Mouse (Mus musculus): ENCODE measurements around the gene Ybx2. TPM values are rescaled to one million over a fixed set of nuclear protein-coding genes. Genes with fewer than 3 reads are reported as not detected.
A peak's percentile ranks its signal among the peaks of the same experiment; 100 is the strongest.
"Not testable (repeated sequence)": the region's sequence is repeated elsewhere in the genome, so short reads cannot be mapped to it uniquely, and the experiment has no call there.

Gene Ybx2
- polyA plus RNA-seq, 1 experiment from 2014 or later, result 2.1 TPM

- Histone ChIP-seq H3K9ac (ENCODE audit: low read depth, low read length) (peak within 1 kb of the TSS; percentile 91), H3K9me3 (ENCODE audit: control insufficient read depth, low read length) (no peaks in the 10 kb centered on the region), H3K27ac (ENCODE audit: low read length) (peak within 1 kb of the TSS; percentile 84), H3K36me3 (ENCODE audit: control insufficient read depth, insufficient read depth, low read length) (peaks cover 44% of the 10 kb centered on the region), H3K4me3 (ENCODE audit: low read length) (peak within 1 kb of the TSS; percentile 79), H3K4me1 (ENCODE audit: control insufficient read depth, insufficient read depth, low read length) (peaks cover 24% of the 10 kb centered on the region), H3K27me3 (replicated peaks; ENCODE audit: control insufficient read depth, insufficient read depth, low read length) (no peaks in the 10 kb centered on the region), H3K4me2 (ENCODE audit: low read depth, low read length) (peak within 1 kb of the TSS; percentile 94)
- ATAC-seq, result peak; percentile 88
- 2% methylated on average over 61 of the region's 61 CpGs for WGBS
Measured at GRCm38 (mm10) chr11:69913554-69914371, 21.8 kb upstream of the Ybx2 start, which contains the start of gene Gps2. Gene Gps2, plus strand, starts transcription at chr11:69913888.

- Histone ChIP-seq H3K4me3 (ENCODE audit: low read length) (peak overlapping the region; percentile 79), H3K36me3 (ENCODE audit: control insufficient read depth, insufficient read depth, low read length) (peaks cover 40% of the 10 kb centered on the region), H3K4me2 (ENCODE audit: low read depth, low read length) (peak overlapping the region; percentile 94), H3K9me3 (ENCODE audit: control insufficient read depth, low read length) (no peaks in the 10 kb centered on the region), H3K4me1 (ENCODE audit: control insufficient read depth, insufficient read depth, low read length) (peaks cover 30% of the 10 kb centered on the region), H3K27ac (ENCODE audit: low read length) (peak overlapping the region; percentile 84), H3K9ac (ENCODE audit: low read depth, low read length) (peak overlapping the region; percentile 91), H3K27me3 (replicated peaks; ENCODE audit: control insufficient read depth, insufficient read depth, low read length) (no peaks in the 10 kb centered on the region)
- no peak; the same call in 1 of the 2 replicates for ATAC-seq
- WGBS, result under 1% methylated on average over 17 of the region's 17 CpGs
Measured at GRCm38 (mm10) chr11:69914372-69914764, 21.2 kb upstream of the Ybx2 start.

GRCm38 (mm10) chr11:69914917-69915430, 20.6 kb upstream of the Ybx2 start:
- Histone ChIP-seq H3K9me3 (ENCODE audit: control insufficient read depth, low read length) (no peaks in the 10 kb centered on the region), H3K36me3 (ENCODE audit: control insufficient read depth, insufficient read depth, low read length) (peaks cover 34% of the 10 kb centered on the region), H3K4me2 (ENCODE audit: low read depth, low read length) (peak overlapping the region; percentile 94), H3K9ac (ENCODE audit: low read depth, low read length) (no peak overlapping the region), H3K27ac (ENCODE audit: low read length) (no peak overlapping the region; the same call in 1 of the 2 replicates), H3K4me1 (ENCODE audit: control insufficient read depth, insufficient read depth, low read length) (peaks cover 34% of the 10 kb centered on the region), H3K27me3 (replicated peaks; ENCODE audit: control insufficient read depth, insufficient read depth, low read length) (no peaks in the 10 kb centered on the region), H3K4me3 (ENCODE audit: low read length) (peak overlapping the region; percentile 79)
- ATAC-seq, result no peak
- WGBS, result 39% methylated on average over 9 of the region's 9 CpGs

GRCm38 (mm10) chr11:69915667-69916627, 19.6 kb upstream of the Ybx2 start:
- Histone ChIP-seq H3K4me1 (ENCODE audit: control insufficient read depth, insufficient read depth, low read length) (peaks cover 34% of the 10 kb centered on the region), H3K9ac (ENCODE audit: low read depth, low read length) (peak overlapping the region; percentile 33), H3K9me3 (ENCODE audit: control insufficient read depth, low read length) (no peaks in the 10 kb centered on the region), H3K4me3 (ENCODE audit: low read length) (no peak overlapping the region), H3K27me3 (replicated peaks; ENCODE audit: control insufficient read depth, insufficient read depth, low read length) (no peaks in the 10 kb centered on the region), H3K36me3 (ENCODE audit: control insufficient read depth, insufficient read depth, low read length) (peaks cover 27% of the 10 kb centered on the region), H3K27ac (ENCODE audit: low read length) (no peak overlapping the region), H3K4me2 (ENCODE audit: low read depth, low read length) (0 out of 2 replicates have a peak overlapping the region, but pooled peaks have one; percentile 3)
- no peak for ATAC-seq
- WGBS, result 66% methylated on average over 5 of the region's 5 CpGs

GRCm38 (mm10) chr11:69916652-69917378, 18.8 kb upstream of the Ybx2 start:
- H3K9me3 ChIP-seq (ENCODE audit: control insufficient read depth, low read length); H3K4me2 ChIP-seq (ENCODE audit: low read depth, low read length); H3K27ac ChIP-seq (ENCODE audit: low read length); ATAC-seq; H3K9ac ChIP-seq (ENCODE audit: low read depth, low read length); H3K27me3 ChIP-seq (replicated peaks; ENCODE audit: control insufficient read depth, insufficient read depth, low read length); H3K4me3 ChIP-seq (ENCODE audit: low read length): not testable (repeated sequence)
- H3K36me3 ChIP-seq (ENCODE audit: control insufficient read depth, insufficient read depth, low read length), result peaks cover 18% of the 10 kb centered on the region
- WGBS, result 64% methylated on average over 7 of the region's 7 CpGs
- peaks cover 34% of the 10 kb centered on the region for H3K4me1 ChIP-seq (ENCODE audit: control insufficient read depth, insufficient read depth, low read length)

GRCm38 (mm10) chr11:69917379-69917948, 18.1 kb upstream of the Ybx2 start:
- Histone ChIP-seq H3K27me3 (replicated peaks; ENCODE audit: control insufficient read depth, insufficient read depth, low read length) (no peaks in the 10 kb centered on the region), H3K4me1 (ENCODE audit: control insufficient read depth, insufficient read depth, low read length) (peaks cover 34% of the 10 kb centered on the region), H3K36me3 (ENCODE audit: control insufficient read depth, insufficient read depth, low read length) (peaks cover 15% of the 10 kb centered on the region), H3K9ac (ENCODE audit: low read depth, low read length) (no peak overlapping the region), H3K4me2 (ENCODE audit: low read depth, low read length) (no peak overlapping the region), H3K27ac (ENCODE audit: low read length) (no peak overlapping the region), H3K9me3 (ENCODE audit: control insufficient read depth, low read length) (no peaks in the 10 kb centered on the region), H3K4me3 (ENCODE audit: low read length) (no peak overlapping the region)
- WGBS, result 85% methylated on average over 8 of the region's 8 CpGs
- ATAC-seq, result no peak

GRCm38 (mm10) chr11:69918118-69918517, 17.5 kb upstream of the Ybx2 start:
- H3K36me3 ChIP-seq (ENCODE audit: control insufficient read depth, insufficient read depth, low read length), result peaks cover 14% of the 10 kb centered on the region
- H3K4me1 ChIP-seq (ENCODE audit: control insufficient read depth, insufficient read depth, low read length), result peaks cover 35% of the 10 kb centered on the region
- no peak for ATAC-seq
- no peak overlapping the region for H3K9ac ChIP-seq (ENCODE audit: low read depth, low read length)
- no peak overlapping the region for H3K4me3 ChIP-seq (ENCODE audit: low read length)
- H3K9me3 ChIP-seq (ENCODE audit: control insufficient read depth, low read length), result no peaks in the 10 kb centered on the region
- H3K4me2 ChIP-seq (ENCODE audit: low read depth, low read length), result no peak overlapping the region
- H3K27ac ChIP-seq (ENCODE audit: low read length), result no peak overlapping the region
- no peaks in the 10 kb centered on the region for H3K27me3 ChIP-seq (replicated peaks; ENCODE audit: control insufficient read depth, insufficient read depth, low read length)
- 82% methylated on average over 5 of the region's 5 CpGs for WGBS

GRCm38 (mm10) chr11:69919053-69919452, 16.5 kb upstream of the Ybx2 start:
- peak overlapping the region; percentile 95 for H3K27ac ChIP-seq (ENCODE audit: low read length)
- peaks cover 12% of the 10 kb centered on the region for H3K36me3 ChIP-seq (ENCODE audit: control insufficient read depth, insufficient read depth, low read length)
- H3K4me3 ChIP-seq (ENCODE audit: low read length), result peak overlapping the region; percentile 95
- no peak for ATAC-seq
- H3K9ac ChIP-seq (ENCODE audit: low read depth, low read length), result peak overlapping the region; percentile 98; the same call in 1 of the 2 replicates
- peak overlapping the region; percentile 81 for H3K4me2 ChIP-seq (ENCODE audit: low read depth, low read length)
- H3K27me3 ChIP-seq (replicated peaks; ENCODE audit: control insufficient read depth, insufficient read depth, low read length), result no peaks in the 10 kb centered on the region
- peaks cover 31% of the 10 kb centered on the region for H3K4me1 ChIP-seq (ENCODE audit: control insufficient read depth, insufficient read depth, low read length)
- H3K9me3 ChIP-seq (ENCODE audit: control insufficient read depth, low read length), result no peaks in the 10 kb centered on the region
- WGBS, result 68% methylated on average over 9 of the region's 9 CpGs

Data from intestine, embryonic 16.5 days (tissue).